Mouse (Mus musculus) megakaryocyte-erythroid progenitor cell, adult 5 weeks (primary cell): ENCODE results near the gene Mri1. TPM values are rescaled to one million over a fixed set of nuclear protein-coding genes. Genes with fewer than 3 reads are reported as not detected.

Source experiments
- polyA plus RNA-seq: library from polyadenylated mRNA; stranded (reverse); fragments of >175 nt; gene quantifications from 2 replicates; pipeline ENCODE4 v1.2.3, GENCODE M21; 2012

Mri1 gene
- 122 and 142 TPM in 2 replicates for polyA plus RNA-seq

DNA sequence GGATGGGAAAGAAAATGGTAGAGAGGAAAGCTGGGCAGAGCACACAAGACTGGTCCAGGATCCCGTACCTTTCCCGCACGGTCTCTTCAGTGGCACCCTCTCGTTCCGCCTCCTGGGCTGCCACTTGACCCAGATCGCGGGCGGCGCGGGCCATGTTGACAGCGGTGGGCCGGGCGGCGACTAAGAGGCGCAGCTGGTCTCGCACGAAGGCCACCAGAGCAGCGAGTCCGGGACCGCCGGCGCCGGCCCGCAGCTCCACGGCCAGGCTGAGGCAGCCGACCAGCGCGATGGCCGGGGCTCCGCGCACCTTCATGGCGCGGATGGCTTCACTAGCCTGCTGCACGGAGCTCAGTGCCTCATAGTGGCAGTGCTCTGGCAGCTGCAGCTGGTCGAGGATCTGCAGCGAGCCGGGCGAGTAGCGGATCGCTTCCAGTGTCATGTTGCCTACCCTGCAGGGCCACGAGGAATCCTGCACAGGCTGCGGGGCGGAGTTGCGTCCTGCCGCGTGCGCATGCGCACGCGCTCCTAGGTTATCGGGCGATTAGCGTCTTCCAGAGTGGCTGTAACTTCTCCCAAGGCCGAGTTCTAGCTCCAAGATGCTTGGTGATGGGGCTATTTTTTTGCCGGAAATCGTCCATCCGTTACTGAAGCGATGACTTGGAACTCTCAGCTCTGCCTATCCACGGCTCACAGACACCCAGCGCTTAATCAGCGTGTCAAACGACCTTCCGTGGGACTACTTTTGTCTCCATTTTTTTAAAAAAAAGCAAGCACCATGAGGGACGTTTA lies at the start of gene Mri1:
Gene Mri1, minus strand, starts transcription at position 505 of the 789 bp plus-strand sequence.

DNA sequence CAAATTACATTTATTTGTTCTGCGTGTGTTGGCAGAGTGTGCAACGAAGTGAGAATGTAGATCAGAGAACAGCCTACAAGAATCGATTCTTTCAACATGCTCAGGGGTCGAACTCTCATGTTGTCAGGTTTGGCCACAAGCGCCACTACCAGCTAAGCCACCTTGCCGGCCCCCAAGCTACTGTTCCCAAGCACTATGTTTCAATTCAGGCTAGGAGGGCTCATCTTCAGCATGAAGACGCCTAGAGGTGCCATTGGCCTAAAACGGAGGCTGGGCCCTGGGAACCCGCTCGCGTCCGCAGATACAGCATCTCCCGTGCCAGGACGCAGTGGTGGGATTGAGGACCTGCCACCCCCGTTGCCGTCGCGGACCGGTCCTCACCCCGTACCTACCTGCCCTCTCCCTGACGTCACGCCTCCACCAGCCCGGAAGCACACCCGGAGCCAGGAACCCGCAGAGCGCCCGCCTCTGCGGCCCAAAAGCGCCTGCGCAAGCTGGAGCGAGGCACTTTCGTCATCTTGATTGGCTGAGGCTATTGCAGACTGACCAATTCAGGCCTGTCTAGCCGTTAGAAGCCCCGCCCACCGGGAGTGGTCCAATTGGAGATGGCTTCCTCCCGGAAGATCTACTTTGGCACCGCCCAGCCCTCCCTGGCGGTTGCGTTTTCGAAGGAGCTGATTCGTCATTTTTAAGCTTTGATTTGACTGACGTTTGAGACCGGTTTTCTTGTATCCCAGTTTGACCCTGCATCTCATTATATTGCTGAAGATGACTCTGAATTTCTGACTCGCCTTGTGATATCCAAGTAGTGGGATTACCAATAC lies 13.0 kb upstream of the Mri1 start, which contains the start of gene Ccdc130:
Gene Ccdc130, minus strand, starts transcription at position 431 of the 824 bp plus-strand sequence.

DNA sequence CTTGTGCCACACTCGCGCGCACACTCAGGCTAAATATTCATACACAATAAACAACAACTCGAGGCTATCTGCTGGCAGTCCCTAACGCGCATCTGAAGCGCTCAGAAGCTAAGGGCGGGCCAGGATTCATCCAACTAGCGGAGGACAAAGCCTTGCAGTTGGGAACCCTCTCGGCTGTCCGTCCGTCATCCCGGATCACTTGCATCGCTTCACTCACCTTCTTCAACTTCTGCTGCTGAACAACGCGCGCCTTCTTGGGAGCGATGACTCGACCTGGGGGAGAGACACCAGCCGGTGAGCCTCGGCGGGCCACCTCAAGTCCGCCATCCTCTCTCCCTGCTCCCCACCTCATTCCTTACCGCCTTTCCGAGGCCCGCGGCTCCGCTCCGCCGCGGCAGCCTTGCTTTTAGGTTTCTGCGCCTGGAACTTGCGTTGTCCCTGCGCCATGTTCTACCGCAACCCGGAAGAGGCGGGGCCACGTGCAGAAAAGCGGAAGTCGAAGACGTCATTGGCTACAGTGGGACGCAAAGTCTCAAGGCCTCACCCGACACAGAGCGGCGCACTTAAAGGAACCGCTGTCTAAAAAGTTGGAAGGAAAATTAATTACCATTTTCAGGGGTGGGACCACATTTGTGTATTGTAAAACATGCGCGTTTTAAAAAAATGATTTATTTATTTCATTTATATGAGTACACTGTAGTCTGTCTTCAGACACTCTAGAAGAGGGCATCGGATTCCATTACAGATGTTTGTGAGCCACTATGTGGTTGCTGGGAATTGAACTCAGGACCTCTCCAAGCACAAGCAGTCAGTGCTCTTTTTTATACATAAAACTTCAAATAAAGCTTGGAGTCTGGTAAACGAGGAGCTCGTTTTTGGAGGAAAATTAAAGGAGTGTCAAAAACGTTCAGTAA lies 7.6 kb downstream of the Mri1 start, which contains the start of gene D8Ertd738e:
Gene D8Ertd738e, minus strand, starts transcription at position 463 of the 914 bp plus-strand sequence.

DNA sequence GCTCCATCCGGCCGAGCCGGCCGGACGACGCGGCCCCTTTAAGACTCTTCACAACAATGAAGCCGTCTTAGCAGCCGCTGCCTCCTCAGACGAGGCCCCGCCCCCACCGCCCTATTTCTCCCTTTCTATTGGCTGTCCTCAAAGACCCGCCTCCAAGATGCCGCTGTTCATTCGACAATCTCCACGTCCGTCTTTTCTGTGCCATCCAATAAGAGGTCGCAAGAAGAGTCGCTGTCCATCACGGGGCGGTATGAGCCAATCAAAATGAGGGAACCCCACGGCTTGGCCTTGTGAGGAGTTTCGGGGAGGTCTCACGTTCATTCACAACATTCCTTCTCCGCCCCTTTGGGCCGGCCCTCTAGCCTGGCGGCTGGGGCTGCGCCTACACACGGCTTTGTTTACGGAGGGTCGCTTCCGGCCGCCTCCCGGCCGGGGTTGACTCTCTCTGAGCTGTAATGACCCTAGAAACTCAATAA lies 20.1 kb downstream of the Mri1 start, which contains the start of gene Zswim4:
Gene Zswim4, minus strand, starts transcription at position 58 of the 476 bp plus-strand sequence.

Other genes starting within 250 kb of the Mri1 start
- 0.04 and 0.16 TPM in 2 replicates for gene 2210011C24Rik, start 245.2 kb downstream of the Mri1 start, polyA plus RNA-seq
- gene Palm3, start 235.9 kb downstream of the Mri1 start, polyA plus RNA-seq = 0.11 and 0.31 TPM in 2 replicates
- 6.6 and 10.7 TPM in 2 replicates for gene Il27ra, start 214.7 kb downstream of the Mri1 start, polyA plus RNA-seq
- 0.18 TPM in 1 of 2 replicates, not detected in the other for gene Rln3, start 212.3 kb downstream of the Mri1 start, polyA plus RNA-seq
- gene Gm10643, start 192.2 kb downstream of the Mri1 start, polyA plus RNA-seq = 0.06 and 0.25 TPM in 2 replicates
- gene Rfx1, start 190.5 kb downstream of the Mri1 start, polyA plus RNA-seq = 44.9 and 58.5 TPM in 2 replicates
- gene Dcaf15, start 152.6 kb downstream of the Mri1 start, polyA plus RNA-seq = 52.7 and 58.9 TPM in 2 replicates
- gene Podnl1, start 131.3 kb downstream of the Mri1 start, polyA plus RNA-seq = 0.76 and 1.00 TPM in 2 replicates
- gene Cc2d1a, start 109.4 kb downstream of the Mri1 start, polyA plus RNA-seq = 33.0 and 37.0 TPM in 2 replicates
- gene 4930432K21Rik, start 109.3 kb downstream of the Mri1 start, polyA plus RNA-seq = 0.84 and 1.5 TPM in 2 replicates
- 6.1 and 12.7 TPM in 2 replicates for gene Nanos3, start 72.1 kb downstream of the Mri1 start, polyA plus RNA-seq
- 29.6 and 37.8 TPM in 2 replicates for gene Zswim4, start 20.3 kb downstream of the Mri1 start, polyA plus RNA-seq
- 250 and 284 TPM in 2 replicates for gene D8Ertd738e, start 7.6 kb downstream of the Mri1 start, polyA plus RNA-seq
- gene Ccdc130, start 13.1 kb upstream of the Mri1 start, polyA plus RNA-seq = 10.8 and 14.5 TPM in 2 replicates
- 57.8 and 64.4 TPM in 2 replicates for gene Cacna1a, start 131.1 kb upstream of the Mri1 start, polyA plus RNA-seq